Mouse (Mus musculus): ENCODE measurements around the gene Itpr3. TPM values are rescaled to one million over a fixed set of nuclear protein-coding genes. Genes with fewer than 3 reads are reported as not detected.

Itpr3 gene
- polyA plus RNA-seq, 1 experiment from 2014 or later, result 3.6 TPM

- no peaks in the 10 kb centered on the region for H3K27me3 ChIP-seq (replicated peaks; ENCODE audit: insufficient read depth, low read length)
- DNase-seq (ENCODE audit: low spot score), result peak; percentile 65
- H3K27ac ChIP-seq (ENCODE audit: low read length), result no peak overlapping the region
- ATAC-seq, result no peak
- TF ChIP-seq EP300 (IDR thresholded peaks at IDR 0.05) (no peak), CTCF (IDR thresholded peaks at IDR 0.05) (peak; percentile 91)
- H3K9ac ChIP-seq (replicated peaks; ENCODE audit: low read depth), result no peak overlapping the region
- H3K4me2 ChIP-seq (replicated peaks; ENCODE audit: low read depth, low read length), result no peak overlapping the region
- no peaks in the 10 kb centered on the region; the same call in 1 of the 2 replicates for H3K4me1 ChIP-seq (ENCODE audit: insufficient read depth, low read depth, low read length)
- H3K4me3 ChIP-seq (ENCODE audit: low read depth, low read length), result no peak overlapping the region
- 0 out of 2 replicates have a peak, but pooled peaks cover 7% of the 10 kb centered on the region for H3K36me3 ChIP-seq (ENCODE audit: insufficient read depth, low read length)
- no peaks in the 10 kb centered on the region for H3K9me3 ChIP-seq (ENCODE audit: low read length)
- WGBS, result 63% methylated on average over 2 of the region's 2 CpGs
Measured at GRCm38 (mm10) chr17:27085676-27086075, 28.6 kb downstream of the Itpr3 start.

DNA sequence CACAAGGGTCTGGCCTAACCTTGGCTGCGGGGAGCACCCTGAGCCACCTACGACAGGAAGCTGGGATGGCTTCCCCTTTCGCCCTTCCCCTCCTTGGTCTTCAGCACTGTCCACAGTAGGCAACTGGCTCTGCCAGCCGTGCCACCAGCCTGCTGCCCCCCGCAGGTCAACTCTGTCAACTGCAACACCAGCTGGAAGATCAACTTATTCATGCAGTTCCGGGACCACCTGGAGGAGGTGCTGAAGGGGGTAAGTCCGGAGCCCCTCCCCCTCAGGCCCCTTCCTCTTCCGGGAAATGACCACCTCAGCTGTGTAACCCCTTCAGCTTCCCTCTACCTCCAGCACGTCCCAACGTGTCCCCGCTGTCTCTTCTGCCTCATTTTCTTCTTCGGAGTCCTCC is 30.3 kb downstream of the Itpr3 start:
- no peak for DNase-seq (ENCODE audit: low spot score)
- TF ChIP-seq CTCF (IDR thresholded peaks at IDR 0.05), result peak; percentile 61
- TF ChIP-seq EP300 (IDR thresholded peaks at IDR 0.05), result no peak
- Histone ChIP-seq H3K4me2 (replicated peaks; ENCODE audit: low read depth, low read length) (no peak overlapping the region), H3K27ac (ENCODE audit: low read length) (no peak overlapping the region), H3K36me3 (ENCODE audit: insufficient read depth, low read length) (peaks cover 7% of the 10 kb centered on the region; the same call in 1 of the 2 replicates), H3K27me3 (replicated peaks; ENCODE audit: insufficient read depth, low read length) (no peaks in the 10 kb centered on the region), H3K9ac (replicated peaks; ENCODE audit: low read depth) (no peak overlapping the region), H3K4me3 (ENCODE audit: low read depth, low read length) (no peak overlapping the region), H3K4me1 (ENCODE audit: insufficient read depth, low read depth, low read length) (no peaks in the 10 kb centered on the region; the same call in 1 of the 2 replicates), H3K9me3 (ENCODE audit: low read length) (no peaks in the 10 kb centered on the region)
- ATAC-seq, result no peak
- WGBS, result 35% methylated on average over 12 of the region's 12 CpGs

GRCm38 (mm10) chr17:27090068-27090467 is 33.0 kb downstream of the Itpr3 start:
- TF ChIP-seq CTCF (IDR thresholded peaks at IDR 0.05) (no peak), EP300 (IDR thresholded peaks at IDR 0.05) (no peak)
- DNase-seq (ENCODE audit: low spot score) (no peak), ATAC-seq (no peak)
- H3K27ac ChIP-seq (ENCODE audit: low read length), result no peak overlapping the region
- no peak overlapping the region for H3K4me3 ChIP-seq (ENCODE audit: low read depth, low read length)
- H3K4me1 ChIP-seq (ENCODE audit: insufficient read depth, low read depth, low read length), result no peaks in the 10 kb centered on the region
- no peak overlapping the region for H3K4me2 ChIP-seq (replicated peaks; ENCODE audit: low read depth, low read length)
- peaks cover 7% of the 10 kb centered on the region; the same call in 1 of the 2 replicates for H3K36me3 ChIP-seq (ENCODE audit: insufficient read depth, low read length)
- no peaks in the 10 kb centered on the region for H3K27me3 ChIP-seq (replicated peaks; ENCODE audit: insufficient read depth, low read length)
- H3K9me3 ChIP-seq (ENCODE audit: low read length), result no peaks in the 10 kb centered on the region
- WGBS, result 73% methylated on average over 9 of the region's 9 CpGs
- no peak overlapping the region for H3K9ac ChIP-seq (replicated peaks; ENCODE audit: low read depth)

- Histone ChIP-seq H3K27ac (ENCODE audit: low read length) (no peak overlapping the region), H3K9ac (replicated peaks; ENCODE audit: low read depth) (no peak overlapping the region), H3K4me3 (ENCODE audit: low read depth, low read length) (no peak overlapping the region), H3K36me3 (ENCODE audit: insufficient read depth, low read length) (no peaks in the 10 kb centered on the region; the same call in 1 of the 2 replicates), H3K27me3 (replicated peaks; ENCODE audit: insufficient read depth, low read length) (no peaks in the 10 kb centered on the region), H3K4me2 (replicated peaks; ENCODE audit: low read depth, low read length) (no peak overlapping the region), H3K4me1 (ENCODE audit: insufficient read depth, low read depth, low read length) (no peaks in the 10 kb centered on the region), H3K9me3 (ENCODE audit: low read length) (no peaks in the 10 kb centered on the region)
- peak; percentile 69 for TF ChIP-seq CTCF (IDR thresholded peaks at IDR 0.05)
- no peak for TF ChIP-seq EP300 (IDR thresholded peaks at IDR 0.05)
- WGBS, result 17% methylated on average over 13 of the region's 13 CpGs
- DNase-seq (ENCODE audit: low spot score) (peak; percentile 69), ATAC-seq (peak; percentile 86)
Measured at GRCm38 (mm10) chr17:27095690-27096089, 38.6 kb downstream of the Itpr3 start.

- no peak for TF ChIP-seq CTCF (IDR thresholded peaks at IDR 0.05)
- TF ChIP-seq EP300 (IDR thresholded peaks at IDR 0.05), result no peak
- H3K4me2 ChIP-seq (replicated peaks; ENCODE audit: low read depth, low read length), result no peak overlapping the region
- no peaks in the 10 kb centered on the region for H3K4me1 ChIP-seq (ENCODE audit: insufficient read depth, low read depth, low read length)
- H3K9me3 ChIP-seq (ENCODE audit: low read length), result no peaks in the 10 kb centered on the region
- DNase-seq (ENCODE audit: low spot score) (no peak), ATAC-seq (no peak)
- no peak overlapping the region for H3K27ac ChIP-seq (ENCODE audit: low read length)
- 72% methylated on average over 5 of the region's 5 CpGs for WGBS
- H3K27me3 ChIP-seq (replicated peaks; ENCODE audit: insufficient read depth, low read length), result no peaks in the 10 kb centered on the region
- H3K9ac ChIP-seq (replicated peaks; ENCODE audit: low read depth), result no peak overlapping the region
- no peaks in the 10 kb centered on the region for H3K36me3 ChIP-seq (ENCODE audit: insufficient read depth, low read length)
- H3K4me3 ChIP-seq (ENCODE audit: low read depth, low read length), result no peak overlapping the region
Measured at GRCm38 (mm10) chr17:27101675-27102074, 44.6 kb downstream of the Itpr3 start.

GRCm38 (mm10) chr17:27105698-27106470 is 48.8 kb downstream of the Itpr3 start:
- TF ChIP-seq EP300 (IDR thresholded peaks at IDR 0.05) (no peak), CTCF (IDR thresholded peaks at IDR 0.05) (no peak)
- 77% methylated on average over 13 of the region's 18 CpGs for WGBS
- Histone ChIP-seq H3K27ac (ENCODE audit: low read length) (no peak overlapping the region), H3K36me3 (ENCODE audit: insufficient read depth, low read length) (0 out of 2 replicates have a peak, but pooled peaks cover 7% of the 10 kb centered on the region), H3K9ac (replicated peaks; ENCODE audit: low read depth) (no peak overlapping the region), H3K27me3 (replicated peaks; ENCODE audit: insufficient read depth, low read length) (no peaks in the 10 kb centered on the region), H3K9me3 (ENCODE audit: low read length) (no peaks in the 10 kb centered on the region), H3K4me1 (ENCODE audit: insufficient read depth, low read depth, low read length) (no peaks in the 10 kb centered on the region), H3K4me3 (ENCODE audit: low read depth, low read length) (no peak overlapping the region), H3K4me2 (replicated peaks; ENCODE audit: low read depth, low read length) (no peak overlapping the region)
- DNase-seq (ENCODE audit: low spot score) (no peak), ATAC-seq (peak; percentile 10; the same call in 1 of the 2 replicates)
